Mouse (Mus musculus) MEL (cell line): ENCODE results near the gene Cdkal1. TPM values are rescaled to one million over a fixed set of nuclear protein-coding genes. Genes with fewer than 3 reads are reported as not detected.

Experiments used
- DNase-seq: peaks from one replicate; pipeline ENCODE4 v3.0.0; 2011; ENCODE audit warnings: low read depth, low spot score
- H3K27ac ChIP-seq: 2 replicates; pipeline ENCODE4 v1.5.1; 2012; ENCODE audit warnings: low read depth, mild to moderate bottlenecking, control low read depth, low read length, moderate library complexity; ENCODE audit not compliant: control insufficient read depth
- H3K27me3 ChIP-seq, 2 experiments: fragments of 150-350 bp in 1 of 2; sonication (generic) in 1 of 2; 2 replicates each; pipeline ENCODE4 v1.6.1; 2012; ENCODE audit warnings: low read length in 2 of 2, mild to moderate bottlenecking in 2 of 2, improper control_type of control experiment in 1 of 2, moderate library complexity in 1 of 2; ENCODE audit not compliant: insufficient read depth in 2 of 2, control insufficient read depth in 1 of 2
- H3K36me3 ChIP-seq, 2 experiments: 2 replicates each; pipeline ENCODE4 v1.6.1; 2012 to 2014; ENCODE audit warnings: low read length in 2 of 2, improper control_type of control experiment in 1 of 2, inconsistent platforms in 1 of 2, mild to moderate bottlenecking in 1 of 2; ENCODE audit not compliant: insufficient read depth in 2 of 2, control insufficient read depth in 1 of 2
- H3K4me1 ChIP-seq, 2 experiments: fragments of 150-350 bp in 1 of 2; sonication (generic) in 1 of 2; 2 replicates each; pipeline ENCODE4 v1.6.1; 2012; ENCODE audit warnings: low read length in 2 of 2, improper control_type of control experiment in 1 of 2, mild to moderate bottlenecking in 1 of 2; ENCODE audit not compliant: insufficient read depth in 2 of 2, control insufficient read depth in 1 of 2
- H3K4me3 ChIP-seq, 2 experiments: fragments of 150-350 bp in 1 of 2; sonication (generic) in 1 of 2; 2 replicates each; pipeline ENCODE4 v1.5.1; 2012; ENCODE audit warnings: low read depth in 2 of 2, low read length in 2 of 2, mild to moderate bottlenecking in 2 of 2, moderate library complexity in 2 of 2, control low read depth in 1 of 2, improper control_type of control experiment in 1 of 2; ENCODE audit not compliant: control insufficient read depth in 1 of 2, insufficient read depth in 1 of 2
- H3K79me2 ChIP-seq: 2 replicates; pipeline ENCODE4 v1.6.1; 2012; ENCODE audit warnings: mild to moderate bottlenecking, low read length, moderate library complexity; ENCODE audit not compliant: control insufficient read depth, poor library complexity, insufficient read depth
- H3K9ac ChIP-seq: 2 replicates; pipeline ENCODE4 v1.6.1; 2012; ENCODE audit warnings: low read depth, mild to moderate bottlenecking, control low read depth, low read length, moderate library complexity; ENCODE audit not compliant: control insufficient read depth, poor library complexity, severe bottlenecking
- H3K9me3 ChIP-seq: fragments of 150-350 bp; sonication (generic); replicated peaks from 2 replicates; pipeline ENCODE4 v1.6.1; 2012; ENCODE audit warnings: mild to moderate bottlenecking, low read length, improper control_type of control experiment, moderate library complexity; ENCODE audit not compliant: insufficient read depth
- BHLHE40 ChIP-seq: IDR thresholded peaks from 2 replicates; pipeline ENCODE4 v1.6.1; 2012; ENCODE audit warnings: low read depth, mild to moderate bottlenecking, inconsistent platforms, low read length, improper control_type of control experiment, borderline replicate concordance
- CHD2 ChIP-seq: IDR thresholded peaks from 2 replicates; pipeline ENCODE4 v1.6.1; 2011; ENCODE audit warnings: low read length, improper control_type of control experiment
- GABPA ChIP-seq: IDR thresholded peaks from 2 replicates; pipeline ENCODE4 v1.6.1; 2012; ENCODE audit warnings: low read depth, mild to moderate bottlenecking, inconsistent platforms, low read length, improper control_type of control experiment, moderate library complexity
- GATA1 ChIP-seq: IDR thresholded peaks from 2 replicates; pipeline ENCODE4 v1.6.1; 2011; ENCODE audit warnings: low read depth, low read length, improper control_type of control experiment
- HCFC1 ChIP-seq: IDR thresholded peaks from 2 replicates; pipeline ENCODE4 v1.6.1; 2012; ENCODE audit warnings: low read depth, mild to moderate bottlenecking, inconsistent platforms, low read length, improper control_type of control experiment, moderate library complexity
- JUND ChIP-seq: IDR thresholded peaks from 2 replicates; pipeline ENCODE4 v1.6.1; 2011; ENCODE audit warnings: low read depth, mild to moderate bottlenecking, improper control_type of control experiment, low read length
- KAT2A ChIP-seq: conservative IDR thresholded peaks from 2 replicates; pipeline ENCODE4 v1.6.1; 2012; ENCODE audit warnings: low read depth, low read length, improper control_type of control experiment, inconsistent platforms
- MAFK ChIP-seq: IDR thresholded peaks from 2 replicates; pipeline ENCODE4 v1.6.1; 2011; ENCODE audit warnings: low read depth, mild to moderate bottlenecking, low read length, improper control_type of control experiment, borderline replicate concordance
- MAX ChIP-seq: IDR thresholded peaks from 2 replicates; pipeline ENCODE4 v1.6.1; 2011; ENCODE audit warnings: low read length, improper control_type of control experiment
- MEF2A ChIP-seq: IDR thresholded peaks from 2 replicates; pipeline ENCODE4 v1.6.1; 2014; ENCODE audit warnings: low read depth, mild to moderate bottlenecking, inconsistent platforms, low read length, improper control_type of control experiment; ENCODE audit not compliant: poor library complexity, insufficient replicate concordance, severe bottlenecking; ENCODE audit errors: extremely low read depth
- MYC ChIP-seq: IDR thresholded peaks from 2 replicates; pipeline ENCODE4 v1.6.1; 2011; ENCODE audit warnings: low read depth, mild to moderate bottlenecking, low read length, improper control_type of control experiment, moderate library complexity
- POLR2A ChIP-seq, 2 experiments: IDR thresholded peaks; 2 replicates each; pipeline ENCODE4 v1.6.1; 2011 to 2012; ENCODE audit warnings: low read length in 2 of 2, mild to moderate bottlenecking in 2 of 2, control low read depth in 1 of 2, improper control_type of control experiment in 1 of 2, low read depth in 1 of 2, moderate library complexity in 1 of 2; ENCODE audit not compliant: control insufficient read depth in 1 of 2, insufficient read depth in 1 of 2, poor library complexity in 1 of 2
- SIN3A ChIP-seq: IDR thresholded peaks from 2 replicates; pipeline ENCODE4 v1.6.1; 2012; ENCODE audit warnings: low read length, improper control_type of control experiment, inconsistent platforms
- UBTF ChIP-seq: IDR thresholded peaks from 2 replicates; pipeline ENCODE4 v1.6.1; 2012; ENCODE audit warnings: low read depth, mild to moderate bottlenecking, inconsistent platforms, low read length, improper control_type of control experiment, moderate library complexity, borderline replicate concordance; ENCODE audit not compliant: insufficient read depth
- USF1 ChIP-seq: IDR thresholded peaks from 2 replicates; pipeline ENCODE4 v1.6.1; 2014; ENCODE audit warnings: low read depth, mild to moderate bottlenecking, inconsistent platforms, low read length, improper control_type of control experiment, moderate library complexity
- polyA plus RNA-seq, 2 experiments: library from polyadenylated mRNA; stranded (reverse) in 1 of 2; unstranded in 1 of 2; fragments of >175 nt in 1 of 2; fragments of >200 nt in 1 of 2; gene quantifications; 2 replicates each; pipeline versions ENCODE4 v1.2.1 to v1.2.4; 2012; ENCODE audit warnings: low replicate concordance in 2 of 2, low read depth in 1 of 2; ENCODE audit not compliant: insufficient read length in 2 of 2, insufficient read depth in 1 of 2, missing spikeins in 1 of 2
- total RNA-seq: library from RNA; depleted of rRNA; stranded (reverse); fragments of 300-350 nt; gene quantifications from 2 replicates; pipeline ENCODE4 v1.2.3, GENCODE M21; 2012

Gene Cdkal1
- total and polyA plus RNA-seq, 3 experiments, result 10.6 to 11.0 TPM; not detected in 1

- TF ChIP-seq GATA1, result no peak
- TF ChIP-seq MEF2A, result no peak
- TF ChIP-seq MAX, result no peak
- TF ChIP-seq UBTF, result no peak
- no peak for TF ChIP-seq MAFK
- Histone ChIP-seq H3K4me1 (peaks cover 2 to 5% of the 10 kb centered on the region in 2 experiments; a peak in 3 of 4 replicates), H3K36me3 (peaks cover 0 to 5% of the 10 kb centered on the region in 2 experiments; a peak in 3 of 4 replicates), H3K27me3 (no peaks in the 10 kb centered on the region), H3K4me3 (no peak overlapping the region), H3K79me2 (no peaks in the 10 kb centered on the region), H3K9me3 (no peaks in the 10 kb centered on the region), H3K27ac (no peak overlapping the region), H3K9ac (no peak overlapping the region)
- DNase-seq, result no peak
These were observed 79.8 kb downstream of the Cdkal1 start for GRCm38 (mm10) chr13:29775603-29776230.

- no peaks in the 10 kb centered on the region for H3K79me2 ChIP-seq
- H3K4me3 ChIP-seq, result no peak overlapping the region
- H3K27ac ChIP-seq, result no peak overlapping the region
- no peaks in the 10 kb centered on the region for H3K9me3 ChIP-seq
- peaks cover 0 to 5% of the 10 kb centered on the region in 2 experiments; a peak in 3 of 4 replicates for H3K36me3 ChIP-seq
- TF ChIP-seq JUND, result no peak
- TF ChIP-seq SIN3A, result no peak
- TF ChIP-seq MAX, result no peak
- no peak for TF ChIP-seq CHD2
- no peak for TF ChIP-seq POLR2A (IDR thresholded peaks at IDR 0.05; ENCODE audit: control insufficient read depth in 1 of 2, insufficient read depth in 1 of 2, low read depth in 1 of 2, low read length in 2 of 2, poor library complexity in 1 of 2)
- no peak for TF ChIP-seq MYC
- no peak for TF ChIP-seq HCFC1
- no peak for TF ChIP-seq GABPA
- no peaks in the 10 kb centered on the region for H3K27me3 ChIP-seq
- no peak overlapping the region for H3K9ac ChIP-seq
- H3K4me1 ChIP-seq, result peaks cover 2 to 7% of the 10 kb centered on the region in 2 experiments; a peak in 3 of 4 replicates
- DNase-seq, result no peak
These were observed 81.9 kb downstream of the Cdkal1 start for GRCm38 (mm10) chr13:29773563-29773962.

GRCm38 (mm10) chr13:29772970-29773369, 82.5 kb downstream of the Cdkal1 start:
- TF ChIP-seq USF1, result no peak
- TF ChIP-seq GATA1, result peak; percentile 30; the same call in 1 of the 2 replicates
- no peak for TF ChIP-seq BHLHE40
- TF ChIP-seq KAT2A, result no peak
- no peaks in the 10 kb centered on the region for H3K27me3 ChIP-seq
- no peak overlapping the region for H3K4me3 ChIP-seq
- H3K79me2 ChIP-seq, result no peaks in the 10 kb centered on the region
- DNase-seq, result peak; percentile 40
- no peak overlapping the region for H3K27ac ChIP-seq
- H3K36me3 ChIP-seq, result peaks cover 0 to 6% of the 10 kb centered on the region in 2 experiments; a peak in 3 of 4 replicates
- peaks cover 5 to 8% of the 10 kb centered on the region in 2 experiments for H3K4me1 ChIP-seq
- no peaks in the 10 kb centered on the region for H3K9me3 ChIP-seq
- no peak overlapping the region for H3K9ac ChIP-seq
